Mouse (Mus musculus) c-Kit-negative CD71-positive TER-119-positive erythroid progenitor cells, embryonic 14.5 days (primary cell): Measurements from ENCODE around the gene Il19.

Source experiments
- DNase-seq: peaks from one replicate; pipeline ENCODE4 v3.0.0-alpha.2; 2013; ENCODE audit warnings: low read depth, low spot score

The Il19 gene

GRCm38 (mm10) chr1:130940065-130940687, at the start of gene Il19:
TSS of gene Il19 (minus strand) at chr1:130940115.
- DNase-seq, result no peak

- DNase-seq, result no peak
Observed at GRCm38 (mm10) chr1:130989331-130989730, 49.4 kb upstream of the Il19 start.

DNA sequence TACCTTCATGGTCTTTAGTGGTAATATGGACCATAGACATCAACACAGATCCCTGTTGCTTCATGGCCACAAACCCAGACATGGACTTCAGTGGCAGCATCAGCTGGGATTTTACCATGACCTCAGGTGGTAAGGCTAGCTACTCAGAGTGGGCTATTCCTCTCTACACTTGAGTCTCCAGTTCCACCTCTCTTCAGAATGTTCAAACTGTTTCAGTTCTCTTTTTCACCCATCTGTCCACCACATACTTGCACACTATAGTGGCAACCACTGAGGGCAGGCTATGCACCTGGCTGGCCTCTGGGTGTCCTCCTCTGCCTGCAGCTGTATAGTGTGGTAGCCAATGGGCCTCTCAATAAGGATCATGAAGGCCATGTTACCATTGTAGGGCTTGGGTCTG, 47.5 kb upstream of the Il19 start:
- no peak for DNase-seq

DNA sequence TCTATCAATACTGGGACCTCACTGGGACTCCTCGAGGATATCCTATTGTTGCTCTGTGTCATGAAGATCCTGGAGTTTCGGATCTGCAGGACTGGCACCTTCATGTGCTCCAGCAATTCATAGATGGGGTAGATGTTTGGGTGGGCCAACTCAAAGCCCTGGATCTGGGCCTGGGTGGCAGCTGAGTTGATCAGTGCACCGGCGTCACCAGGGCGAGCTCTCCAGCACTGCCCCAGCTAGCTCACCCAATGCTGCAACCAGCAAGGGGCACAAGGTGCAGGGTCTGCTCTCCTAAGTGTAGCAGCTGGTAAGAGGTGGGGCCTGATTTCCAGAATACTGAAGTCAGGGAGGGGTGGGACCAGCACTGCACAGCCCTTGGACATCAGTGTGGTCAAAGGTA, 47.1 kb upstream of the Il19 start:
- no peak for DNase-seq

DNA sequence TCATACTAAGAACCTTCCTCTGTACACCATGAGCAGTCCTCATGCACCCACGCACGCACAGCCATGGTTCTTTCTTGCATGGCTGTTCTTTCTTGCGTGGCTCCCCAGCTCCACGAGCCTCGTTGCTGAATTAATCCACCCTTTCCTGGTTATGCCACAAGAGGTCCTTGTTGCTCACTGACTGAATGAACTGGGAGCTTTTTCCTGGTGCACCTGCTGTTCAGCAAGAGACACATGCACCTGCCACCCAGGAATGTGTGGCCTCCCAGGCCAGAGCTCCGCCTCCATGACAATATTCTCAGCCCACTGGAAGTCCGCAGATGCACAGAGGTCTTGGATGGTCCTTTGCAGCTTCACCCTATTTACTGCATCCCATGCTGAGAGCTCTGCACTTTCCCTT, 44.5 kb upstream of the Il19 start:
- no peak for DNase-seq

- DNase-seq, result no peak
Observed at GRCm38 (mm10) chr1:130979455-130979854, 39.5 kb upstream of the Il19 start.

DNA sequence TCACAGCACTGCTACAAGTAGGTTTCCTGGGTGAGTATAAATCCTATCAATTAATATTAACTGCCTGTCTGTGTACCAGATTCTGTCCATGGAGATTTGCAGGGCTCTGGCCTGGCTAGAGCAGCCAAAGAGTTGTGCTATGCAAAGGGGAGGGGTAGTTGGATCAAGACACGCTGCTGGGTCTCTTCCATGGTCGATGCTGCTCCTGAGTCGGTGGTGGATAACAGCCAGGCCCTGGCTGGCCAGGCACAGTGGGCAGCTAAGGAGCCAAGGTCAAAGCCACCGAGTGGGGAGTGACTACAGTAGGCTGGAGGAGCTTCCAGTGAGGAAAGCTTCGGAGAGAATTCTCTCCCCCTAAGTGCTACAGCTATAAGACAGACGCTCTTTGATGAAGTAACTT, 24.0 kb upstream of the Il19 start:
- no peak for DNase-seq

- no peak for DNase-seq
Observed at GRCm38 (mm10) chr1:130946920-130947319, 7.0 kb upstream of the Il19 start.

DNA sequence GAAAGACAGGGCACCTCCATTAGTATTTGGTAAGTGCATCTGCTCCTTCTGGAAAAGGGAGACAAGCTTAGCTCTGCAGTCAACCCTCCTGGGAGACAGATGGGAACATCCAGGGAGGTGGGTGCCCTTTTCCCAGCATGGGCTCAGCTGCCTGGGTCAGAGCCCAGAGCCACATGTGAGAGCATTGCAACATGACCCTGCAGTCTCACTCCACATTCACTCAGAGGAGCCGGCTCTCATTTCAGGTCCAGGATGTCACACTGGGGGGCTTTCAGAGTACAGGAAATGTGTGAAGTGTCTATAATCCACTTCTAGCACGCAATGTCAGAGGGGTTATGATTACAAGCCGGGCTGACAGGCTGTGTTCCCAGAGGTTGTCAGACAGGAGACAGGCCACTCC, 1.9 kb upstream of the Il19 start:
- DNase-seq, result no peak

DNA sequence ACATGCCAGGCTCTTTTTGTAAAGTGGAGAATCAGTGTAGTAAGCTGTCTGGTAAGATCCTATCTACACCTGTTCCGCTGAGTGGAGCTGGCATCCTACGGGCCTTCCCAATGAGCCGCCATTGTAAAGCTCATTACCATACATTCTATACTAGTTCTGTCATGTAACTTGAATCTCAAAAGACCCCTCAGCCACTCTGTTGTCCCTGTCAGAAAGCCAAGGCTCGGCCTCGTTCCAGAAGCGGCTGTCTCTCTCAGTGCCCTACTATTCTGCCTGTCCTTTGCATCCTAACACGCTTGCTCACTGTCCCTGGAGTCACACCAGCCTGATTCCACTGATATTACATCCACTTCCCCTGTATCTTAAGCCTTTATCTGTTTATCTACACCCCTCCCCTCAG, 1.7 kb downstream of the Il19 start:
- DNase-seq, result no peak

DNA sequence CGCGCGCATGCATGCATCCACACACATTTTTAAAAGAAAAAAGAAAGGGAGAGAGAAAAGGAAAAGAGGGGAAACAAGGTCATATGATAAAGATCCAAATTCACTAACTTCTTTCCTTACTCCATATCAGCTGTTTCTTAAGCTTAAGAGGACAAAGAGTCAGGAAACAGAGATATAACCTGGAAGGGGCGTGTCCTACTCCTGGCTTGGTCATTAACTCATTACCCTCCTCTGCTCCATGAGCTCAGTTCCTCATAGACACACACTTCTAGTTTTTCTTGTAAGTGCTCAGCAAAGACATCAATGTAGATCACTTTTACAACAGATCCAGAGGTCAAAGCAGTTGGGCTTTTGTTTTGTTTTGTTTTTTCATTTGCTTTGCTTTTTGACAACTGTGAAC, 2.7 kb downstream of the Il19 start:
- DNase-seq, result no peak

DNA sequence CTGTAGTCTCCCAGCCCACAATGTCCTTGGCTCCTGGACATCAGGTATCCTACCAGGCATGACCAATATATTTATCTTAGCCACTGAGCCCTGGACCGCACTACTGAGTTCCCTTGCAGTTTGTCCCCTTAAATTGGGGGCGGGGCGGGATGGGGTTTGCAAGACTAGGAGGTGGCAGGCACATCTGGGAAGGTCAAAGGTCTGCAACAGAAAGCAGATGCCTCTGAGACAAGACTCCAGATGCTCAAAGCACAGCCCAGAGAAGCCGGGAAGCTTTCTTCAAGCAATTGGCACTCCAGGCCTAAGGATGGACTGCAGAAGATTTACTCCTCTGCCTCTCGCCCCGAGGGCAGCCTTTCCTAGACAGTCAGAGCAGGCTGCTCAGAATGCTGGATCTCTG, 3.6 kb downstream of the Il19 start:
- DNase-seq, result no peak

DNA sequence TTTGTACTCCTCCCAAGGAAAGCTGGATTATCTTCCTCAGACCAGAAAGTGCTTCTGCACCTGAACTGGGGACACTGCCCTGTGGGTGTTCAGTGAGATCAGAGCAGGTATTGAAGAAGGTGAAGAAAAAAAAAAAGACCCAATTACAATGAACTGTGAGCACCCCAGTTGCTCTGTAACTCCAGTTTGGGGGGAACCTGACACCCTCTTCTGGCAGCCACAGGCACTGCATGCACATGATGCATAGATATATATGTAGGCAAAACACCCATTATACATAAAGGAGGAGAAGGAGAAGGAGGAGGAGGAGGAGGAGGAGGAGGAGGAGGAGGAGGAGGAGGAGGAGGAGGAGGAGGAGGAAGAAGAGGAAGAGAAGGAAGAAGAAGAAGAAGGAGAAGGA, 13.4 kb downstream of the Il19 start:
- no peak for DNase-seq

DNA sequence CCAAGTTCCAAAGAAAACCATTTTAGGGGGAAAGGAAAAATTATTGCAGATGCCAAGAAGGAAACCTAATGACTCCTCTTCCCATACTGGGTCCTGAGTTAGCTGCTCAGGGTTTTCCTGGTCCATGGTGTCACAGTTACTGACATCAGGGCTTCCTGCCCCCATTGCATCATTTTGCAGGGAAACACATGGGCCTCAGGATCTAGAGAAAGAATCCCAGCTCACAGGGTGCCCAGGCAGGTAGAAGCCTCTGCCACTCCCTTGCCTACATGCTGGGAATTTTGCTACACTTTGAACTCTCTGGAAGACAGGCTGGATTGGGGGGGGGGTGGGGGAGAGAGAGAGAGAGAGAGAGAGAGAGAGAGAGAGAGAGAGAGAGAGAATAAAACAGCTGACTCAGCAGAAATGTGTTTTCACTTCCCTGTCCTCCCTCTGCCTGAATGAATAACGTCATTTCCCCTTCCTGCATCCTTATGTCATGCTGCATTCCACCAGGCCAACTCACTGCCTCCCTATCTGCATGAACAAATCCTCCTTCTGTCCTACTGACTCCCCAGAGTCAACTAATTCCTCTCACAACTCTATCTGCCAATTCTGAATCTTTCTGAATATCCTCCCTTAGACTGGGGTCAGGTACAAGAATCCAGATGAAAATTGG, 21.5 kb downstream of the Il19 start:
- DNase-seq, result no peak

- no peak for DNase-seq
Observed at GRCm38 (mm10) chr1:130911401-130912010, 28.4 kb downstream of the Il19 start, which contains the start of gene Il20. TSS of gene Il20 (minus strand) at chr1:130911451.

GRCm38 (mm10) chr1:130902505-130902904, 37.4 kb downstream of the Il19 start:
- DNase-seq, result no peak

DNA sequence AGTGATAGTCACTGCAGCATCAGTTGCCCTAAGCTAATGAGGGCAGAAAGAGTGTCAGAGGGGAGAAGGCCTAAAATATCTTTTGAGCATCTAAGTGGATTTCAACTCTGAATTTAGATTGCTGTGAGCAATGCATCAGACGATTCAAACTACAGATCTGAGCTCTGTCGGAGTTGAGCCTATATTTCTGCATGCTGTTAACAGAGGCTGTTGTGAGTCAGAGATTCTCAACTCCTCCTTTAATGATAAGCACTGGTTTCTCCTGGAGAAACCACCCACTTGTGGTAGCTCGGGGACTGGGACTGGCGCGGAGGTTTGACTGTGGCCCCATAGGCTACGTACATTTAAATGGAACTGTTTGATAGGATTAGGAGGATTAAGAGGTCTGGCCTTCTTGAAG, 45.4 kb downstream of the Il19 start:
- DNase-seq, result no peak

- no peak for DNase-seq
Observed at GRCm38 (mm10) chr1:130893329-130894040, 46.4 kb downstream of the Il19 start.

GRCm38 (mm10) chr1:130892446-130892845, 47.5 kb downstream of the Il19 start:
- no peak for DNase-seq

DNA sequence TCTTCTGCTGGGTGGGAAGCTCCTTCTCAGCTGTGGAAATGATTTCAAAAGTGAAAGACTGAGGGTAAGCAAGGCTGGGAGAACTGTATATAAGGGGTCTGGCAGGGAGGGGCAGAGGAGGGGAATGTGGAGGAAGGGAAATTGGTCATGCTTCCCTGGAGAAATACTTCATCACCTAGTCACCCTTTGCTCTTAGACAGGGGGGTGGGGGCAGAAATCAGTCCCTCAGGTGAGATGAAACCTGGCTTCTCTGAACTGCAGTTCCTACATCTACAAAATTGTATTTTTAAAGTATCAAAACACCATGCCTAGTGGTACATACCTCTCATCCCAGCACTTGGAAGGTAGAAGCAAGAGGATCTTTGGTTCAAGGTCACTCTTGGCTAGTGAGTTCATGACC, 52.6 kb downstream of the Il19 start, which contains the start of gene Il24:
TSS of gene Il24 (minus strand) at position 101 of the 400 bp plus-strand sequence.
- no peak for DNase-seq

DNA sequence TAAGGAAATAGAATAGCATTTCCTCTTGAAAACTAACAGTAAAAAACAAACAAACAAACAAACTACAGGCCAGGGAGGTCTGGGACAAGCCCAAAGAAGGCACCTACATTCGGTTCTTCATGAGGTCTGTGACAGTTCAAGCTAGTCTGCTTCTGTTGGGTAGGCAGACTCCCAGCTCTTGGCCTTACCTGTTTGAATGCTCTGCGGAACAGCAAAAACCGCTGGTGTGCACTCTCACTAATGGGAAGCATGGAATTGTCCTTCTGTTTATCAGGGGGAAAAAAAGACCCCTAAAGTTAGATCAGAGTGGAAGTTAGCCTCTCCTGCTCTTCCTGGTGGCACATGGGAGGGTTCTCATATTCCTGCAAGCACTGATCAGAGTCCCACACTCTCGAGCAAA, 56.8 kb downstream of the Il19 start:
- no peak for DNase-seq
